In the genomic region with DNA sequence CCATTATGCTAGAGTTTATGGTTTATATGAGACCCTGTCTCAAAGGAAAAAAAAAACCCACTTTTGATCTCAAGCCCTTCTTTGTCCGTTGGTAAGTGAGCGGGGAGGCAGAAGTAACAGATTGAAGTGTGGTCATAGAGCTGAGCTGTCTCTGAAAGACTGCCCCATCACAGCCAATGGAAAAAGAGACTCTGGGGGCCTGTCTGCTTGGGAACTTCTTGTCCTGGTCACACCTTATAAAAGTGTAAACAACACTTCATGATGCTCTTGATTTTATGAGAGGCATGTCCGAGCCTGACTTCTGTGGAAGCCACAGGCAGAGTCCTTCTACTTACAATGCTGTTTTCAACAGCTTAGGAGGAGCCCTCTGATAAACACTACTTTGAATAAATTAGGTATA, we compare ENCODE assay signal across 23 mouse cellular contexts. TPM values are rescaled to one million over a fixed set of nuclear protein-coding genes. Genes with fewer than 3 reads are reported as not detected.
"Had no signal": no experiment of that assay in that cellular context is flagged by ENCODE, and none has a peak within 500 bp of the region (broad histone marks: within the 10 kb centered on the region; RNA-seq: fewer than 3 reads in every experiment).

No protein-coding gene starts in this region.

- DNase-seq: kidney, postnatal 10 days; layer of hippocampus, adult 9-11 months; liver; lung, embryonic 14.5 days; lung, postnatal 10 days; right cerebral cortex, adult 18-20 months; right cerebral cortex, postnatal 14 days; right cerebral cortex, postnatal 4 days; thymus, adult 2 months; thymus, postnatal 14 days; thymus, postnatal 4 days had no signal

- H3K4me2 ChIP-seq: intestine, embryonic 15.5 days; limb, embryonic 13.5 days; liver, embryonic 15.5 days; lung, embryonic 14.5 days; midbrain, embryonic 12.5 days; midbrain, embryonic 15.5 days; neural tube, embryonic 12.5 days; neural tube, embryonic 15.5 days had no signal

- H3K4me1 ChIP-seq: intestine, embryonic 15.5 days; limb, embryonic 10.5 days; liver, embryonic 15.5 days; midbrain, embryonic 12.5 days; midbrain, embryonic 15.5 days; neural tube, embryonic 12.5 days; neural tube, embryonic 15.5 days had no signal

- H3K36me3 ChIP-seq: intestine, embryonic 15.5 days; limb, embryonic 10.5 days; limb, embryonic 13.5 days; liver, embryonic 15.5 days; midbrain, embryonic 12.5 days; midbrain, embryonic 15.5 days; neural tube, embryonic 12.5 days; neural tube, embryonic 15.5 days had no signal

- H3K27ac ChIP-seq: intestine, embryonic 15.5 days; layer of hippocampus, adult 2 months; limb, embryonic 10.5 days; limb, embryonic 13.5 days; liver, embryonic 15.5 days; macrophage; midbrain, embryonic 12.5 days; midbrain, embryonic 15.5 days; neural tube, embryonic 12.5 days; neural tube, embryonic 15.5 days; stomach, postnatal 0 days had no signal

- H3K4me3 ChIP-seq: intestine, embryonic 15.5 days; layer of hippocampus, adult 2 months; limb, embryonic 10.5 days; limb, embryonic 13.5 days; liver, embryonic 15.5 days; midbrain, embryonic 12.5 days; midbrain, embryonic 15.5 days; neural tube, embryonic 12.5 days; neural tube, embryonic 15.5 days had no signal

- H3K27me3 ChIP-seq: intestine, embryonic 15.5 days; limb, embryonic 13.5 days; liver, embryonic 15.5 days; midbrain, embryonic 12.5 days; midbrain, embryonic 15.5 days; neural tube, embryonic 12.5 days; neural tube, embryonic 15.5 days had no signal

- H3K9ac ChIP-seq: intestine, embryonic 15.5 days; limb, embryonic 13.5 days; liver, embryonic 15.5 days; lung, embryonic 14.5 days; midbrain, embryonic 12.5 days; midbrain, embryonic 15.5 days; neural tube, embryonic 12.5 days; neural tube, embryonic 15.5 days had no signal

- H3K9me3 ChIP-seq: intestine, embryonic 15.5 days; limb, embryonic 10.5 days; limb, embryonic 13.5 days; liver, embryonic 15.5 days; midbrain, embryonic 12.5 days; midbrain, embryonic 15.5 days; neural tube, embryonic 15.5 days had no signal

- ATAC-seq: intestine, embryonic 15.5 days; midbrain, embryonic 15.5 days had no signal

RNA-seq across cellular contexts. Expression of gene Acmsd, which starts 1.9 kb away (rescaled TPM):
- polyA plus RNA-seq: large intestine, adult 2 months; macrophage; neural tube, embryonic 12.5 days; neural tube, embryonic 15.5 days; stomach, postnatal 0 days had no signal

RNA-seq across cellular contexts. Expression of gene Tmem163, which starts 51.7 kb away (rescaled TPM):
- polyA plus RNA-seq: macrophage had no signal
